Mouse (Mus musculus): ENCODE measurements around the gene Syt11. TPM values are rescaled to one million over a fixed set of nuclear protein-coding genes. Genes with fewer than 3 reads are reported as not detected.
"Not testable (repeated sequence)": the region's sequence is repeated elsewhere in the genome, so short reads cannot be mapped to it uniquely, and the experiment has no call there.

Syt11 gene
- 41.0 and 41.5 TPM in 2 replicates for polyA plus RNA-seq (2012; rRNA removed)

- H3K36me3 ChIP-seq (ENCODE audit: control insufficient read depth, insufficient read depth, low read length); H3K27me3 ChIP-seq (ENCODE audit: control insufficient read depth, insufficient read depth, low read length); H3K4me1 ChIP-seq (ENCODE audit: control insufficient read depth, insufficient read depth, low read length): not testable (repeated sequence)
- TF ChIP-seq POLR2A (IDR thresholded peaks at IDR 0.05; ENCODE audit: control insufficient read depth, low read depth, low read length): peak; percentile 31; the same call in 1 of the 2 replicates
- Histone ChIP-seq H3K27ac (ENCODE audit: control insufficient read depth, insufficient read depth, low read depth, low read length) (peak within 1 kb of the TSS; percentile 94), H3K4me3 (ENCODE audit: control insufficient read depth, low read depth, low read length) (peak within 1 kb of the TSS; percentile 92)
Measured at GRCm38 (mm10) chr3:88774939-88775841, at the start of gene Syt11. Syt11 (minus strand) TSS chr3:88775164.

- H3K27ac ChIP-seq (ENCODE audit: control insufficient read depth, insufficient read depth, low read depth, low read length): no peak overlapping the region
- TF ChIP-seq POLR2A (IDR thresholded peaks at IDR 0.05; ENCODE audit: control insufficient read depth, low read depth, low read length) (no peak), CTCF (IDR thresholded peaks at IDR 0.05; ENCODE audit: control insufficient read depth, insufficient read depth, insufficient replicate concordance, low read depth, low read length) (no peak)
- H3K4me3 ChIP-seq (ENCODE audit: control insufficient read depth, low read depth, low read length): no peak overlapping the region
- no peaks in the 10 kb centered on the region for H3K36me3 ChIP-seq (ENCODE audit: control insufficient read depth, insufficient read depth, low read length)
- no peaks in the 10 kb centered on the region for H3K27me3 ChIP-seq (ENCODE audit: control insufficient read depth, insufficient read depth, low read length)
- H3K4me1 ChIP-seq (ENCODE audit: control insufficient read depth, insufficient read depth, low read length): no peaks in the 10 kb centered on the region
Measured at GRCm38 (mm10) chr3:88803910-88804540, 29.1 kb upstream of the Syt11 start.

GRCm38 (mm10) chr3:88797507-88797906 lies 22.5 kb upstream of the Syt11 start:
- not testable (repeated sequence) for H3K36me3 ChIP-seq (ENCODE audit: control insufficient read depth, insufficient read depth, low read length); H3K27ac ChIP-seq (ENCODE audit: control insufficient read depth, insufficient read depth, low read depth, low read length); H3K4me3 ChIP-seq (ENCODE audit: control insufficient read depth, low read depth, low read length); H3K4me1 ChIP-seq (ENCODE audit: control insufficient read depth, insufficient read depth, low read length); H3K27me3 ChIP-seq (ENCODE audit: control insufficient read depth, insufficient read depth, low read length)

- not testable (repeated sequence) for H3K36me3 ChIP-seq (ENCODE audit: control insufficient read depth, insufficient read depth, low read length); H3K27ac ChIP-seq (ENCODE audit: control insufficient read depth, insufficient read depth, low read depth, low read length); H3K27me3 ChIP-seq (ENCODE audit: control insufficient read depth, insufficient read depth, low read length); H3K4me1 ChIP-seq (ENCODE audit: control insufficient read depth, insufficient read depth, low read length); H3K4me3 ChIP-seq (ENCODE audit: control insufficient read depth, low read depth, low read length)
Measured at GRCm38 (mm10) chr3:88788033-88788432, 13.1 kb upstream of the Syt11 start.

GRCm38 (mm10) chr3:88786805-88787204 lies 11.8 kb upstream of the Syt11 start:
- H3K27me3 ChIP-seq (ENCODE audit: control insufficient read depth, insufficient read depth, low read length); H3K27ac ChIP-seq (ENCODE audit: control insufficient read depth, insufficient read depth, low read depth, low read length); H3K36me3 ChIP-seq (ENCODE audit: control insufficient read depth, insufficient read depth, low read length); H3K4me1 ChIP-seq (ENCODE audit: control insufficient read depth, insufficient read depth, low read length); H3K4me3 ChIP-seq (ENCODE audit: control insufficient read depth, low read depth, low read length): not testable (repeated sequence)

GRCm38 (mm10) chr3:88786323-88786722 lies 11.4 kb upstream of the Syt11 start:
- not testable (repeated sequence) for H3K4me3 ChIP-seq (ENCODE audit: control insufficient read depth, low read depth, low read length); H3K4me1 ChIP-seq (ENCODE audit: control insufficient read depth, insufficient read depth, low read length); H3K27ac ChIP-seq (ENCODE audit: control insufficient read depth, insufficient read depth, low read depth, low read length); H3K27me3 ChIP-seq (ENCODE audit: control insufficient read depth, insufficient read depth, low read length); H3K36me3 ChIP-seq (ENCODE audit: control insufficient read depth, insufficient read depth, low read length)

GRCm38 (mm10) chr3:88784889-88785288 lies 9.9 kb upstream of the Syt11 start:
- Histone ChIP-seq H3K4me3 (ENCODE audit: control insufficient read depth, low read depth, low read length) (no peak overlapping the region), H3K27ac (ENCODE audit: control insufficient read depth, insufficient read depth, low read depth, low read length) (no peak overlapping the region), H3K4me1 (ENCODE audit: control insufficient read depth, insufficient read depth, low read length) (no peaks in the 10 kb centered on the region), H3K36me3 (ENCODE audit: control insufficient read depth, insufficient read depth, low read length) (no peaks in the 10 kb centered on the region), H3K27me3 (ENCODE audit: control insufficient read depth, insufficient read depth, low read length) (no peaks in the 10 kb centered on the region)
- TF ChIP-seq POLR2A (IDR thresholded peaks at IDR 0.05; ENCODE audit: control insufficient read depth, low read depth, low read length) (no peak), CTCF (IDR thresholded peaks at IDR 0.05; ENCODE audit: control insufficient read depth, insufficient read depth, insufficient replicate concordance, low read depth, low read length) (no peak)

GRCm38 (mm10) chr3:88773163-88773562 lies 1.8 kb downstream of the Syt11 start:
- H3K27me3 ChIP-seq (ENCODE audit: control insufficient read depth, insufficient read depth, low read length); H3K27ac ChIP-seq (ENCODE audit: control insufficient read depth, insufficient read depth, low read depth, low read length); H3K4me3 ChIP-seq (ENCODE audit: control insufficient read depth, low read depth, low read length); H3K36me3 ChIP-seq (ENCODE audit: control insufficient read depth, insufficient read depth, low read length); H3K4me1 ChIP-seq (ENCODE audit: control insufficient read depth, insufficient read depth, low read length): not testable (repeated sequence)

- not testable (repeated sequence) for H3K27ac ChIP-seq (ENCODE audit: control insufficient read depth, insufficient read depth, low read depth, low read length)
Measured at GRCm38 (mm10) chr3:88772399-88772798, 2.6 kb downstream of the Syt11 start.

GRCm38 (mm10) chr3:88771941-88772280 lies 3.1 kb downstream of the Syt11 start:
- H3K27me3 ChIP-seq (ENCODE audit: control insufficient read depth, insufficient read depth, low read length); H3K4me1 ChIP-seq (ENCODE audit: control insufficient read depth, insufficient read depth, low read length); H3K36me3 ChIP-seq (ENCODE audit: control insufficient read depth, insufficient read depth, low read length); H3K27ac ChIP-seq (ENCODE audit: control insufficient read depth, insufficient read depth, low read depth, low read length): not testable (repeated sequence)
- H3K4me3 ChIP-seq (ENCODE audit: control insufficient read depth, low read depth, low read length): peak overlapping the region; percentile 74

More at GRCm38 (mm10) chr3:88772399-88772798, 2.6 kb downstream of the Syt11 start:
- peak overlapping the region; percentile 64 for H3K4me3 ChIP-seq (ENCODE audit: control insufficient read depth, low read depth, low read length)
- not testable (repeated sequence) for H3K36me3 ChIP-seq (ENCODE audit: control insufficient read depth, insufficient read depth, low read length); H3K27me3 ChIP-seq (ENCODE audit: control insufficient read depth, insufficient read depth, low read length); H3K4me1 ChIP-seq (ENCODE audit: control insufficient read depth, insufficient read depth, low read length)

GRCm38 (mm10) chr3:88771189-88771940 lies 3.6 kb downstream of the Syt11 start:
- not testable (repeated sequence) for H3K27me3 ChIP-seq (ENCODE audit: control insufficient read depth, insufficient read depth, low read length); H3K27ac ChIP-seq (ENCODE audit: control insufficient read depth, insufficient read depth, low read depth, low read length); H3K36me3 ChIP-seq (ENCODE audit: control insufficient read depth, insufficient read depth, low read length); H3K4me1 ChIP-seq (ENCODE audit: control insufficient read depth, insufficient read depth, low read length)
- H3K4me3 ChIP-seq (ENCODE audit: control insufficient read depth, low read depth, low read length): peak overlapping the region; percentile 74

Measured in testis, adult 2 months (tissue).